Mouse (Mus musculus) CD4-positive naive resting alpha-beta T cell, adult 76 days (primary cell): ENCODE data around the gene 1700013F07Rik. TPM values are rescaled to one million over a fixed set of nuclear protein-coding genes. Genes with fewer than 3 reads are reported as not detected.

Experiments used
- total RNA-seq: library from RNA; stranded (reverse); gene quantifications from one replicate; pipeline ENCODE4 v1.2.4, GENCODE M21; 2023

1700013F07Rik gene
- total RNA-seq: not detected

DNA sequence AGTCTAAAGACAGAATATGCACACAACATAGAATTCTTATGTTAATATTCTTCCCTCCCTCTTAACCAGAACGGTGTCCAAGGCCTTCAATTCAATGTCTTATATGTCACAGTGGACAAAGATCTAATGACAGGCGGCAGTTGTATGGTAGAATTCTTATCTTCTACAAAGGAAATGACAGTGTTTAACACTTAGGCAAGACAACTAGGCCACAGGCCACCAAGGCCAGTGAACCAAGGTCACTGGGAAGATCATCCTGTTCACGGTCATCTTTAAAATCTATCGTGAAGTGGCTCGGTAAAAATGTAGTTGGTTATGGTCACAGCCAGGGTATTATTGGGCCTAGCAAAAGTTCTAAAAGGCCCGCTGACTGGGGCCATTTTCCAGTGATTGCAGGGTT lies at the start of gene 1700013F07Rik:
Gene 1700013F07Rik (plus strand): TSS at position 200 of the 400 bp plus-strand sequence.

DNA sequence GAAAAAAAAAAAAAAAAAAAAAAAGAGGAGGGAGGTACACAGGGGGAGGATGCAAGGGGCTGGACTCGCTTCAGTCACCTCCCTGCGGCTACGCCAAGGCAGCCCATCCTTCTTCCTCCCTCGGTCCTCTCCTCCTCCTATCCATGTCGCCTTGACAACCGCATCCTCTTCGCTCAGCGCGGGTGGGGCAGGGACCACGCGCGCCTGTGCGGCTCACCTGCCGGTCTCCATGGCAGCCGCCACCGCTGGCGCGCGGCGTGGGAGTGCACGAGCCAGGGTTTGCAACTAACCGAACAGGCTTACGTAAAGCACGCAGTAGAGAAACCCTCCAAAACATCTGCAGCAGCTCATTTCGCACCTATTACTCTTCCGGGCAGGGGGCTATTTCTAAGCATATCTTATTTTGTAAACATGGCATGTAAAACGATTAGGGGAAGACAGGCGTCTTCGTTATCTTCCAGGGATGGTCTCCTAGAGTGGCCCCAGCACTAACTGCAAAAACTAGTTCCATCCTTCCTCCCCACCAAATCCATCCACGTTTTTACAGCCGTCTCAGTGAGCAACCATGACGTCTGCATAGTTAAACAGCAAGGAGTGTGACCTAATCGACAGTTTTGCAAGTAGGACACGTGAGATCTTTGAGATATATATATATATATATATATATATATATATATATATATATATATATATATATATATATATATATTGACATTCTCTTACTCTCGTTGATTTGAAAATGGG lies 2.7 kb downstream of the 1700013F07Rik start, which contains the start of gene 5330417C22Rik:
Gene 5330417C22Rik (minus strand): TSS at position 20 of the 744 bp plus-strand sequence.

DNA sequence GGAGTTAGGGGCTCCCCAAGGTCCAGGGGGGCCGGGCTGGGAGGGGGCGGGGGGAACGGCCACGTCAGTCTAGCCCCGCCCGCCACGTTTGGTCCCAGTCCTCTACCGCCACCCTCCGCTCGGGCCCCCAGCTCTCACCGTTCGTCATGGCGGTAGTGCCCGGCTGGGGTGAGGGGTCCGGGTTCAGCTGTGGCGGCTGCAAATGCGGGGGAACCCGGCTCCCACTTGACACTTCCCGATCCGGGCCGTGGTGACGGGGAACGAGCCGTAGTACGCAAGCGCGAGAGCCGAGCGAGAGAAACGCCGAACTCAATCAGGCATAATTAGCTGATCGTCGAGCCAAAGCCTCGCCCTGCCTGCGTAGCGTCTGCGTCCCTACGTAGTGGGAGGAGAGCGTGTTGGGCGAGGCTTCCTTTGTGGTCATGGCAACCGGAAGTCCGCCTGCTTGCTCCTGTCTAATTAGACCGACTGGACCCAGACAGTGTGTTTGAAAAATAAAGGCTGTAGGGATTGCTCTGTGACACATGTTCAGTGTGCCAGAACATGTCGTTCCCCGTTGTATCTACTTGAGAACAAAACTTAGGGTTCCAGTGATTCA lies 28.3 kb downstream of the 1700013F07Rik start, which contains the start of gene Tmem167b:
Gene Tmem167b (minus strand): TSS at position 334 of the 598 bp plus-strand sequence.

DNA sequence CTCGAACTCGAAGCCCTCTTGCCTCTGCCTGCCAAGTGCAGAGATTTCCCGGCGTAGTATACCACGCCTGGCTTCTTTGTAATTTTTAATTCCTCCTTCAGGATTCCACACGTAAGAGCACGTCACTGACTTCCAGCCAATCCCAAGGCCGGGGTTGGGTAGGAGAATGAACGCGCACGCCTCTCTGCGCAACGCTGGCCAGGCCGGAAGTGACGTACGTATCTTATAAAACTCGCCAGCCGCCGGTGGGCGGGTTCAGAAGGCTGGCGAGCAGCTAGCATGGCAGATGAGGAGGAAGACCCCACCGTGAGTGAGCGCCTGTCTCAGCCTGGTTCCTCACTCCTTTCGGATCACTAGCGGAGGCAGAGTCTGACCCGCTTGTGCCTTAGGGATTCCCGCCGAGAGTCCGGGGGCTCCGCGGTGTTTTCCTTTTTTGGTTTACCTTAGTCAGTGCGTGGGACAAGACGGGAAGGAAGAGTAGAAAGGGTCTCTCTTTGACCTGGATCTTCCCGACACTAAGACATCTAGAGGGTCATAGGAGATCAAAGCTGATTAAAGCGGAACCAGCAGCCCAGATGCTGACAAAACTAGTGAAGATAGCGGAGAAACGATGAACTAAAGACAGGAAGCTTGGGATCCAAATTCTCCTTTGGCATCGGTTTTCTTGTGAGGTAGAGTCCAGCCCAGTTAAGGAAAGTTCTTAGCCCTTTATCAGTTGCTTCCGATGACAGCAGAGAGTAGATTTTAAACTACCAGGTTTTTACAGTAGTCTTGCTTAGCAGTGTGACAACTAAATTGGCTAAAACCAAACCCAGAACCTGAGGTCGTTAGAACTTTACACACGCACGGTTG lies 37.7 kb downstream of the 1700013F07Rik start, which contains the start of gene Taf13:
Gene Taf13 (plus strand): TSS at position 256 of the 852 bp plus-strand sequence.

DNA sequence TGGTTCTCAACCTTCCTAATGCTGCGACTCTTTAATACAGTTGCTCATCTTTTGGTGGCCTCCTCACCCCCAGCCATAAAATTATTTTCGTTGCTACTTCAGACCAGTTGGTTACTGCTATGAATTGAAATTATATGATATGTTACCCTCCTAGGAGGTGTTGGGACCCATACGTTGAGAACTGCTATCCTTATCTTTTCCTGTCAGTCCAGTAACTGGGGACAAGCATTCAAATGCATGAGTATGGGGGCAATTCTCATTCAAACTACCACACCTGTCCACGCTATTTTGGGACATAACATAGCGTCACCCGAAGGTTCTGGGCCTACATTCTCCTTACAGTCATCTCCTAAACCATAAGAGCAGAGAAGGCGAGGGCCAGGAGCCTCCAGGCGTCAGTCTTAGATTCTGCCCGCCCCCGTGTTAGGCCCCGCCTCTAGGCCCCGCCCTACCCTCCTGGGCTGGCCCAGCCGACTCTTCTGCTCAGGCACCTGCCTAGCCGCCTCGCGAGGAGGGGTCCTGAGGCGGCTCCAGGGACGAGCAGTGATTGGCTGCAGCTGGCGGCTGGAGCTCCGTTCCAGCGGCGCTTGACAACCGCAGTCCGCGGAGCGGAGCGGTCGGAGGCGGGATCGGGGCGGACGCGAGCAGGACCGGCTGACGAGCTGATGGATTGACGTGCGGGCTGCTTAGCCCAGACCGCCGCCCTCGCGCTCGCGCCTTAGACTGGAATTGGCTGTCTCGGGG lies 57.0 kb downstream of the 1700013F07Rik start, which contains the start of gene Wdr47:
Gene Wdr47 (plus strand): TSS at position 494 of the 744 bp plus-strand sequence.

Other genes starting within 250 kb of the 1700013F07Rik start
- not detected for gene Mybphl, start 169.2 kb upstream of the 1700013F07Rik start, total RNA-seq
- not detected for gene Psrc1, start 150.3 kb upstream of the 1700013F07Rik start, total RNA-seq
- gene Celsr2, start 118.6 kb upstream of the 1700013F07Rik start, total RNA-seq: 10.1 TPM
- gene Sars, start 88.9 kb upstream of the 1700013F07Rik start, total RNA-seq: 147 TPM
- gene 5330417C22Rik, start 2.4 kb downstream of the 1700013F07Rik start, total RNA-seq: 0.09 TPM
- 45.3 TPM for gene Tmem167b, start 28.3 kb downstream of the 1700013F07Rik start, total RNA-seq
- 21.1 TPM for gene Taf13, start 37.5 kb downstream of the 1700013F07Rik start, total RNA-seq
- gene Wdr47, start 57.1 kb downstream of the 1700013F07Rik start, total RNA-seq: 15.5 TPM
- 36.3 TPM for gene Clcc1, start 119.8 kb downstream of the 1700013F07Rik start, total RNA-seq
- gene Gpsm2, start 188.2 kb downstream of the 1700013F07Rik start, total RNA-seq: 3.0 TPM
- gene Aknad1, start 205.5 kb downstream of the 1700013F07Rik start, total RNA-seq: not detected